Mouse (Mus musculus) heart, adult 11 months (tissue): ENCODE results near the gene Taf12.

ENCODE experiments used
- DNase-seq: peaks from one replicate; pipeline ENCODE4 v3.0.0; 2022

Taf12 gene

DNA sequence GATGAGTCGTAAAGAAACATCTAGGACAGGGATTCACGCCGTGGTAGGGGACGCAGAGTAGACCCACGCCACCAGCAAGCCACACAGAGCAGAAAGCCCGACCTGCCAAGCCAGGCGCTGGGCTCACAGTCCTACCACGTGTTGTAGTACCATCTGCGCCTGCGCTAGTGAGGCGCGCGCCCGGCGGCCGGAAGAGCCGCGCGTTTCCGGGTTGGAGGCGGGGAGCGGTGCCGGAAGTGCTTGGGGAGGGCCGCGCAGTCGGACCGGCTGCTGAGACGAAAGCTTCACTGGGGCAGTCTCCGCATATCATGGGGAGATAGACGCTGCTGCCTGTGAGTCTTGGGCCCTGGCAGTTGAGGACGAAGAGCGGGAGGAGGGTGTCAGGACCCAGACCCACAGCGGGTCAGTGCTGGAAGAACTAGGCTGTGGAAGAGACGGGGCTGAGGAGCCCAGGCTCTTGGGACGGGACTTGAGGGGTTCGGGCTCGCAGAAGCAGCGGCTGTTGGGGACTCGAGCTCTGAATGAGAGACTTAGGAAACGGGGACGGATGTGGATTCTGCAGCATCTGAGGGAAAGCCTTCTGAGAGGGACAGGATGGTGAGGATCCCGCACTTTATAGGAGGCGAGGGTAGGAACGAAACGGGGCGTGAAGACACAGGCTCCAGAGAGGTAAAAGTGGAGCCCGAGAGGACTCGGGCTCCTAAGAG lies at the start of gene Taf12:
TSS of gene Taf12 (plus strand) at position 220 of the 707 bp plus-strand sequence.
- peak; percentile 100 for DNase-seq

DNA sequence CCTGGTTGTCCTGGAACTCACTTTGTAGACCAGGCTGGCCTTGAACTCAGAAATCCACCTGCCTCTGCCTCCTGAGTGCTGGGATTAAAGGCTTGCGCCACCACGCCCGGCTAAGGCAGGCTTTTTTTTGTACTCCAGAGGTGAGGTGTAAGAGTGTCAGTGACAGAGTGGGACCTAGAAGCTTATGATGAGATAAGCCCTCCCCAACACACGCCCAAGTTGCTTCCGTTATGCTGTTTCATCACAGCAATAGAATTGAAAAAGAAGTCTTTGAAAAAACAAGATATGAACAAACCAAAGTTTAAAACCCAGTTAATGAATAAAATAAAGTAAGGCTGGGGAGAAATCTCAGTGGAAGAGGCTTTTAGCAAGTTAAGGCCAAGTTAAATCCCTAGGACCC lies 43.8 kb upstream of the Taf12 start:
- no peak for DNase-seq

GRCm38 (mm10) chr4:132234710-132235109 lies 39.5 kb upstream of the Taf12 start:
- no peak for DNase-seq

DNA sequence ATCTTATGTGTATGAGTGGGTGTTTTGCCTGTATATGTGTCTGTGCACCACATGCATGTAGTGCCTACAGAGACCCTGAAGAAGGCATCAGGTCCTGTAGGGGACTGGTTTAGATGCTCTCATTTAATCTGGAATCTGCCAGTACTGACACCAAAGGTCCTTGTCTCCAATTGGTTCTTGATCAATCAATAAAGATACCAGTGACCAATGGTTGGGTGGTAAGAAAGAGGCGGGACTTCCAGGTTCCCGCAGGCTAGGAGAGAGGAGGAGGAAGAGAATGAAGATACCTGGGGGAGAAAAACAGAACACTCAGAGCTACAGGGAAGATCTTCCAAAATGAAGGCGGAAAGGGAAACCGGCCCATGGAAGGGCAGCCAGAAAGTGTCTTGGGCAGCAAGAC lies 35.8 kb upstream of the Taf12 start:
- no peak for DNase-seq

DNA sequence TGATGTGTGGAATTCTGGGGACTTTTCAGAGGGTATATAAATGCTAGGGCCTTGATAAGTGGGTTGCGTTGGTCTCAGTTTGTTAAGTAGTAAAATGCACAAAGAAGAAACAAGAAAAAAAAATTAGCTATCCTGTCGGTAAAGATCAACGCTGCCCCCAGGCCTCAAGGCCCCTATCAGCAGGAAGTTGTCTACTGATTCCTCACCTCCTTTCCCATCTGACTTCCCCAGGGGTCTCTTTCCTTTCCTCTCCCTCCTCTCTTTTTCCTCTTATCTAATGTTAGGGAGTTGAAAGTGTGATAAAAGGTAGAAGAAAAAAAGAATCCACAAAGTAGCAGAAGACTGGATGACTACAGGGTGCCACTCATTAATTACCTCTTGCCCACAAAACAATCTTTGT lies 33.8 kb upstream of the Taf12 start:
- no peak for DNase-seq

- DNase-seq: no peak
Measured at GRCm38 (mm10) chr4:132241208-132241607, 33.0 kb upstream of the Taf12 start.

DNA sequence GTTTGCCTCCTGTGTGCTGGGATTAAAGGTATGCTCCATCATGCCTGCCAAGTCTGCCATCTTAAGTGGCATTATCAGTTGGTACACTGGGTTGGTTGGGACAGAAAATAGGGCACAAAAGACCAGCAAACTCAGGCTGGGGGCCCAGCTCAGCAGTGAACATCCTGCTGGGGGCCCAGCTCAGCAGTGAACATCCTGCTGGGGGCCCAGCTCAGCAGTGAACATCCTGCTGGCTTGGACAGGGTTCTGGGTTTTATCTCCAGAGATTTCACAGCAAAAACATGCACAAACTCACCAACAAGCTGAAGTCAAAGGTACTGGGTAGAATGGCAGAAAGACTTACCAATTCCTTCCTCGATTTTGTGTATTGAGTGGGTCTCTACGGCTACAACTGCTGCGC lies 28.5 kb upstream of the Taf12 start:
- DNase-seq: no peak

DNA sequence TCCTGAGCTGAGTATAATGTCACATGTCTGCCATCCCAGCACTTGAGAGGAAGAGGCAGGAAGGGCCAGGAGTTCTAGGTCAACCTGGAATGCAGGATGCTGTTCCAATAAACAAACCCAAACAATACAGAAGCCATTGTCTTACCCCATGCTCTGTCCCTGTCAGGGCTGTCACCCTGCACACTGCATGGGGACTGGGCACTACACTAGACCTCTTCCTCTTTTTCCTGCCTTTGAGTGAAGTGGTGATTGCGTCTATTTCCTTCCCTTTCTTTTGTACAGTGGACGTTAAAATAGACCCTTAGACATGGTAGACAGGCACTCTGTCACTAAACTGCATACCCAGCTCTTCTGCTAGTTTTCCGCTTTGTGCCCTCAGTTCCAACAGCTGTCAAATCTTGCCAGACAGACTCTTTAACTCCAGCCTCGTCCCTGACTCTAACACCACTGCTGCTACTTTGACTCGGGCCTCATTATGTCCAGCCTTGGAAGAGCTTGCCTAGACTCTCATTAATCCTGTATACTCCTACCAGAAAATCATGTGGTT lies 26.7 kb upstream of the Taf12 start:
- peak; percentile 95 for DNase-seq

DNA sequence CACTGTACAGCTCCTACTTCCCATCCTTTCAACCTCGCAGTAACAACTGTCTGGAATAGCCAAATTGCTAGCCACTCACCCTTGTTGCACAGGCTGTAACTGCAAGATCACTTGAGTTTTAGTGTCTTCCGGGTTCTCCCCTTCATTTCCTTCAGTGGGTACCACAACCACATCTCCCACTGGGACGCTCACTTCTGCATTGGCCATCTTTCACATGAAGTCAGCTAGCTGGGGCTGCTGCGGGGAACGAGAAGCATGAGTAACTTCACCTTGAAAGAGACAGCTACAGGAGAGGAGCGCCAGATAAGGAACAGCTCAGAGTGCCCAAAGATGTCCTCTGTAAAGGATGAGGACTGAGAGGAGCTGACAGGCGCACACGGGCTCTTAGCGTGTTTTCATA lies 22.6 kb upstream of the Taf12 start:
- DNase-seq: no peak

- DNase-seq: no peak
Measured at GRCm38 (mm10) chr4:132253128-132253527, 21.0 kb upstream of the Taf12 start.

DNA sequence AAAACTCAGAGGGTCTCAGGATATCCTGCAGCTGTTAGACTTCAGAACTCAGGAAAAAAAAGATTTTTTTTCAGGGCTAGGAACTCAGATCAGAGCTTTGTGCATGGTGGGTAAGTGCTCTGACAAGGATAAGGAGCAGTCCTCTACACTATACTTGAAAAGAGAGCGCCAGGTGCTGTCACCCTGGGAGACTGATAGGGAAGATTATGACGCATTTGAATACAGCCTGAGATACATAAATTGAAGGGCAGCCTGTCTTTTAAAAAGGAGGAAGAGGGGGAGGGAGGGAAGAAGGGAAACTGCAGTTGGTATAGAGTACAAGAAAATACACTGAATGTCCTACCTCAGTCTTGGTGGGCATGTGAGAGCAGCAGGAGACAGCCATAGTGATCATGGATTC lies 20.6 kb upstream of the Taf12 start:
- no peak for DNase-seq

GRCm38 (mm10) chr4:132254986-132255385 lies 19.2 kb upstream of the Taf12 start:
- DNase-seq: no peak

DNA sequence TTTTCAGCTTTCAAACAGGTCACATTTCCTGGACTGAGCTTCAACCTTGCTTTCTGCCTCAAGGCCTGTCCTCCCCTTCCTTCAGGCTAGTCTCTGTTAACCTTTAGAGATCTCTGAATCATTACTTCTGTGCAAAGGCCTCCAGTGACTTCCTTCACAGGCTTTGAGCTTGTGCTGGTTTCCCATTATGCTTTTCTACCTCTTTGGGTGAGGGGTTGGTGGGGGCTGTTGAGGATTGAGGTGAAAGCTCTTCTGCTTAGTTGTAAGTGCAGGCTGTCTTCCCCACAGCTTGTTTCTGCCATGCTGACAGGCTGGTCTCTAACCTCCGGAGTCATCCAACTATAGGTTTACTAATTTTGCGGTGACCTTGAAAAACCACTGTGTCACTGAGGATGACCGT lies 17.8 kb upstream of the Taf12 start:
- DNase-seq: no peak

- DNase-seq: peak; percentile 90
Measured at GRCm38 (mm10) chr4:132259248-132259647, 14.9 kb upstream of the Taf12 start.

DNA sequence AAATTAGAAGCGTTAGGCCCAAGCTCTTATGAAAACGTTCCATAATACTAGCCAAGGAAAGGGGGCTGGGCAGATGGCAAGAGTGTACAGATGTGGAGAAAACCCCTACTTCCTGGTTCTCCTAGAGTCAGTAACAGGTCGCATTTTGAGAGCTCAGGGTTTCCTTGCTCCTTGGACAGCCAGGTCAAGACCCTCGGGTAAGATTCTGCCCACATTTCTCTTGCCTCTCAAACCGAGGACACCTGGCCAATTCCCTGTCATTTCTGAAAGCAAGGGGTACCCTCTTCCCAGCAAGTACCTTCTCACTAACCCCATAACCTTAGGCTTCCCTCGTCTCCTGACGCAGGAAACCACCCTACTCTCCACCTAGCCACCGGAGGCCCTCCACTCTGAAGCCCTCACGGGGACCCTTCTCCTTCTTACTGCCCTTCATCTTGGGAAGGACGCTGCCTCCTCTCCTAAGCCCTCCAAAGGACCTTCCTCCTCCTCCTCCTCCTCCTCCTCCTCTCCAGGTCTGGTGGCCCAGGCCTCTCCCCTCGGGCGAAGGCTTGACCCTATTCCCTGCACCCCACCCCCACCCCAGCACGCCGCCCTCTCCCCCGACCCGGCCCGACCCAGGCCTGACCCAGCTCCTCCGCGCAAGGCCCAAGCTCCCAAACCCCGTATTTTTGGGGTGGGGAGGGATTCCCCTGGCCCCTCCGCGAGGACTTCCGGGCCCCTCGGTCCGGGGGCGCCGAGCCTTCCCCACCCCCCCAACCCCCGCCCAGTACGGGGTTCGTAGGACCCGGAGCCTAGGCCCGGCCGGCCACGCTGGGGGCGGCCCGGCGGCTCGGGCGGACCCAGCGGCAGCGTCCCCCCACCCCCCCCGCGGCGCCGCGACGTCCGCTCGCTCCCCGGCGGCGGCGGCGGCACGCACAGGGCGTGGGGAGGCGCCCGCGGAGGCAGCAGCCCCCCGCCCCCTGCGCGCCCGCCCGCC lies 13.5 kb upstream of the Taf12 start:
- peak; percentile 98 for DNase-seq

DNA sequence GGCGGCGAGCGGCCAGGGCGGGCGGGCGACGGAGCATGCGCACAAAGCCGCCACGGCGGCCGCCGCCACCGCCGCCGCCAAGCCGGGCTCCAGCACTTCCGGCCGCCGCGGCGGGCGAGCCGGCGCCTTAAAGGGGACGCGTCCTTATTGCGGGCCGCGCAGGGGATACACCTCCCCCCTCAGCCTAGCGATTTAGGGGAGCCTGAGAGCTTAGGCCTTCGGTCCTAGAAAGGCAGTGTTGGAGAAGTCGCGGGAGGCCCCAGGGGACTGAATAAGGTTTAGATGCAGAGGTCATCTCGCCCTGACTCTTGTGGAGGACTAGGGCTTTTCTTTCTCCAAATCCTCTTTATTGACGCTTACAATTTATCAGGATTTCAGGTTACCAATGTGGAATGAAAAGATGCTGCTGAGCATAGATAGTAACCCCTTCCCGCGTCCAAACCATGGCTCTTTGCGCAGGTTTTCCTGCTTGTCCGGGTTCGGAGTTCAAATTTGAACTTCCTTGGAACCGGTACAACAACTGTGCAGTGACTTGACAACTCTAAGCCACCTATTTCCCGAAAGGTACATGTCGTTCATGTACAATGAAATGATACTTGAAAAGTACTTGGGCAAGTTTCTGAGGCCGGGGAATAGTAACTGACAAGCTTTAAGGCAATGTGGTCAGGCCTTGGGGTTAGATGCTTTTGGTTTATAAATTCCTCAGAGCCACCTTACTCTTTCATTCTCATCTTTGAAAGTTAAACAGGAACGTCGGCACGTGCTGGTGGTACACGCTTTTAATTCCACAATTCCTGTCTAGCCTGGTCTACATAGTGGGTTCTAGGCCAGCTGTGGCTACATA lies 12.4 kb upstream of the Taf12 start, which contains the start of gene Gmeb1:
TSS of gene Gmeb1 (minus strand) at position 89 of the 844 bp plus-strand sequence.
- peak; percentile 98 for DNase-seq

DNA sequence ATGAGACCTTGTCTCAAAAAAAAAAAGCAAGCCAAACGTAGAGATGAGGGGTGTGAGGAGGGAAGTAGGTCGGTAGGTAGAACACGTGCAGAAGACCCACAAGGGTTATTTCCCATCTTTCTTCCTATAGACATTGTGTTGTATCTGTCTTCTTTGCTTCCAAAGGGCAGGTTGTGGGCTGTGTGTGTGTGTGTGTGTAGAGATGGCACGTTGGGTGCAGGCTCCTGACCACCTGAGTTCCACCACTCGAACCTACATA lies 11.9 kb upstream of the Taf12 start:
- DNase-seq: no peak

GRCm38 (mm10) chr4:132263313-132263712 lies 10.9 kb upstream of the Taf12 start:
- DNase-seq: peak; percentile 79

GRCm38 (mm10) chr4:132266835-132267349 lies 7.3 kb upstream of the Taf12 start:
- no peak for DNase-seq

DNA sequence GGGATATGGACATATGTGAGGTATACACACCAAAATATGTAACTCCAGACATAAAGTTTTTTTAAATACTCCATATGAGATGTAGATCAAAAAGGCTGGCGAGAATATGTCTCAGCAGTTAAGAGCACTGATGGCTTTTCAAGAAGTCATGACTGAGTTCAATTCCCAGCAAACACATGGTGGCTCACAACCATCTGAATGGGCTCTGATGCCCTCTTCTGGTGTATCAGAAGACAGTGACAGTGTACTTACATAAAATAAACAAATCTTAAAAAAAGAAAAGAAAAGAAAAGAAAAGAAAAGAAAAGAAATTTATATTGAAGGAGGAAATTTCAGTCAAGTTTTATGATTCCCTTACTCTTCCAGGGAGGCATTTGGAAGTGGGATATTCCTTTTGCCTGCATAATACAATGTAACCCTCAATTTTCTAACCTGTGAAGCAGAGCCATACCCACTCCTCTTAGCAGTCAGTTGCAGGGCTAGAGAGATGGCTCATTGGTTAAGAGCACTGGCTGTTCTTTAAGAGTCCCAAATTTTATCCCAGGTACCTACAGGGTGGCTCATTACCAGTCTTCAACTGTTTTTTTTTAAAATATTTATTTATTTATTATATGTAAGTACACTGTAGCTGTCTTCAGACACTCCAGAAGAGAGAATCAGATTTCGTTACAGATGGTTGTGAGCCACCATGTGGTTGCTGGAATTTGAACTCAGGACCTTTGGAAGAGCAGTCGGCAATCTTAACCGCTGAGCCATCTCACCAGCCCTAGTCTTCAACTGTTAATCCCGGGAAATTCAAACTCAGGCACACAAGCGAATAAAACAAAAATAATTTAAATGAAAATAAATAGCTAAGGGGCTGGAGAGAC lies 5.1 kb upstream of the Taf12 start:
- DNase-seq: peak; percentile 90

DNA sequence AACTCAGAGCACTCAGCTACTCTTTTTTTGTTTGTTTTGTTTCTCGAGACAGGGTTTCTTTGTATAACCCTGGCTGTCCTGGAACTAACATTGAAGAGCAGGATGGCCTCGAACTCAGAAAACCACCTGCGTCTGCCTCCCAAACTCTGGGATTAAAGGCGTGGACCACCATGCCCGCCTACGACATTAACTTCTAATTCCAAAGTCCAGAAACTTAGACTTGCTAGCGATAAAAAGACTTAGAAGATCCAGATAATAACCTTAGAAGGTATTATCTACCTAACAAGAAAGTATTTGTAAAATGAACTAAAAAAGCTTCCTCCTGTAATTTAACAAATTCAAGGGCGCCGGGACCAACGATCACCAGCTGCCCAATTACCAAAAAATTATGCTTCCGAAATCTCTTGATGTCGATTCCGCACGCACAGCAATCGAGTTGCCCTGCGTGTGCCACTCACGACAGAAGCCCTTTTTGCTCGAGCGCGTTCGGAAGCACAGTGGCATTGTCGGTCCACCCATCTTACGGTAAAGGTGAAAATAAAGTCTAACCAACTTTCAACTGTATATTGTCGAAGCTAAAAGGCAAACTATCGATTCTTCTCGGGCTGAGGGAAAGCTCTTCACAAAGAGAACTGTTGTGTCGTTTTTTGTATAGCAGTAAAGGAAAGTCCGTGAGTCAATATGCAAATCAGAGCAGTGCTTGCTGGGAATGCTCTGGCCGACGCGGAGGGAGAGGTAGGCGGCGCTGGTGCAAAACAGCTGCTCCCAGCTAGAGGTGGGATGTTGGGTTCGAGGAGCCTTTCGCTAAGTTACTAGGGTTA lies 4.2 kb upstream of the Taf12 start:
- peak; percentile 98 for DNase-seq
